Mouse (Mus musculus) midbrain, embryonic 14.5 days (tissue): ENCODE measurements around the gene Igbp1b. TPM values are rescaled to one million over a fixed set of nuclear protein-coding genes. Genes with fewer than 3 reads are reported as not detected.
A peak's percentile ranks its signal among the peaks of the same experiment; 100 is the strongest.

ENCODE experiments used
- ATAC-seq: fragments of 200-750 bp; cut with Nextera tagmentation; 2 replicates; pipeline ENCODE4 v1.8.0; 2017; ENCODE audit warnings: moderate number of reproducible peaks, moderate library complexity; ENCODE audit not compliant: low FRiP score, low TSS enrichment
- DNase-seq: peaks from one replicate; pipeline ENCODE4 v3.0.0-alpha.2; 2015
- H3K27ac ChIP-seq: fragments of 300-500 bp; sonication (generic); replicated peaks from 2 replicates; pipeline ENCODE4 v1.5.1; 2014; ENCODE audit warnings: mild to moderate bottlenecking, low read depth, low read length, moderate library complexity
- H3K27me3 ChIP-seq: fragments of 300-500 bp; sonication (generic); 2 replicates; pipeline ENCODE4 v1.6.1; 2014; ENCODE audit warnings: low read length, control low read depth, mixed read lengths; ENCODE audit not compliant: control insufficient read depth, insufficient read depth
- H3K36me3 ChIP-seq: fragments of 300-500 bp; sonication (generic); 2 replicates; pipeline ENCODE4 v1.6.1; 2014; ENCODE audit warnings: low read length, control low read depth; ENCODE audit not compliant: control insufficient read depth, insufficient read depth
- H3K4me1 ChIP-seq: fragments of 300-500 bp; sonication (generic); 2 replicates; pipeline ENCODE4 v1.6.1; 2014; ENCODE audit warnings: mild to moderate bottlenecking, antibody characterized with exemption, low read length, control low read depth; ENCODE audit not compliant: control insufficient read depth, insufficient read depth
- H3K4me2 ChIP-seq: fragments of 300-500 bp; sonication (generic); 2 replicates; pipeline ENCODE4 v1.6.1; 2014; ENCODE audit warnings: mild to moderate bottlenecking, low read length, moderate library complexity
- H3K4me3 ChIP-seq: fragments of 300-500 bp; sonication (generic); replicated peaks from 2 replicates; pipeline ENCODE4 v1.5.1; 2014; ENCODE audit warnings: low read depth, low read length
- H3K9ac ChIP-seq: fragments of 300-500 bp; sonication (generic); replicated peaks from 2 replicates; pipeline ENCODE4 v1.6.1; 2014; ENCODE audit warnings: mild to moderate bottlenecking, low read length, moderate library complexity
- H3K9me3 ChIP-seq: fragments of 300-500 bp; sonication (generic); 2 replicates; pipeline ENCODE4 v1.6.1; 2016; ENCODE audit warnings: low read length, control low read depth, mixed read lengths; ENCODE audit not compliant: control insufficient read depth
- WGBS: fragments of 180-500 bp; shearing (Covaris S2); extraction: QIAGEN DNeasy Blood & Tissue Kit; methylation state at CpG from one replicate; pipeline ENCODE4 v1.1.7; 2014; 5-methylcytosine and 5-hydroxymethylcytosine counted together
- polyA plus RNA-seq: library from polyadenylated mRNA; unstranded; fragments of >200 nt; fragmentation: Nextera tagmentation; extraction: Ambion mirVana; gene quantifications from 2 replicates; pipeline ENCODE4 v1.2.1, GENCODE M21; 2014

Igbp1b gene
- 0.15 TPM in 1 of 2 replicates, not detected in the other for polyA plus RNA-seq

DNA sequence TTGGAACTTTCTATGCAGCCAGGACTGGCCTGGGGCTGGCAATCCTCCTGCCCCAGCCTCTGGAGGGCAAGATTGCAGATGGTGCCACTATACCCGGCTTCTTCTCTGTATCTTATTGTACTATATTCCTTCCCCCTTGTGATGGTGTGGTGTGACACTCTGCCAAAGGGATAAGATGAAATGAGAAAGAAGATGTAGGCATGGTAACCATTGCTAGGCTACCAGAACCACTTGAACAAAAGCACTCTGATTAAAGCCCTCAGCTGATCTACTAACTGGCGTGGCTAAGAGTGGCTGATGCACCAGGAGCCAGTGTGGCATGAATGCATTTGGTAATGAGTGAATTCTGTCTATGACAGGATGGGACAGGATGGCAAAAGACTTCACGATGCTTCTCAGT lies at the start of gene Igbp1b:
TSS of gene Igbp1b (minus strand) at position 29 of the 400 bp plus-strand sequence.
- Histone ChIP-seq H3K4me3 (no peak within 1 kb of the TSS), H3K27me3 (no peaks in the 10 kb centered on the region), H3K9me3 (no peaks in the 10 kb centered on the region), H3K27ac (no peak within 1 kb of the TSS), H3K36me3 (no peaks in the 10 kb centered on the region), H3K4me2 (no peak within 1 kb of the TSS), H3K4me1 (no peaks in the 10 kb centered on the region), H3K9ac (no peak within 1 kb of the TSS)
- DNase-seq (peak; percentile 47), ATAC-seq (peak; percentile 67)
- WGBS = 39% methylated on average over 3 of the region's 3 CpGs

DNA sequence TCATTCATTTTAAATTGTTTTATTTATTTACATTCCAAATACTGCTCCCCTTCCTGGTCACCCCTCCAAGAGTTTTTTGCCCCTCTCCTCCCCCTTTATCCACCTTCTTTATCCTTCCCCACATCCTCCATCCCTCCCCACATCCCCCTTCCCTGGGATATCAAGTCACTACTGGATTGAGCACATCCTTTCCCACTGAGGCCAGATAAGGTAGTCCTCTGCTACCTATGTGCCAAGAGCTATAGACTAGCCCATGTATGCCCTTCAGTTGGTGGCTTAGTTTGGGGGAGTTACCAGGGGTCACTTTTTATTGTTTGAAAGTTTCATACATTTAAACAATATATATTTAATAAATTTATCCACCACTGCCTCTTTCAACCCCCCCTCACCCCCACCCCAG lies 24.6 kb upstream of the Igbp1b start:
- Histone ChIP-seq H3K9me3 (no peaks in the 10 kb centered on the region), H3K27ac (no peak overlapping the region), H3K36me3 (no peaks in the 10 kb centered on the region), H3K4me3 (no peak overlapping the region), H3K4me2 (no peak overlapping the region), H3K9ac (no peak overlapping the region), H3K27me3 (no peaks in the 10 kb centered on the region), H3K4me1 (no peaks in the 10 kb centered on the region)
- no peak for DNase-seq
- ATAC-seq = peak; percentile 24; the same call in 1 of the 2 replicates

DNA sequence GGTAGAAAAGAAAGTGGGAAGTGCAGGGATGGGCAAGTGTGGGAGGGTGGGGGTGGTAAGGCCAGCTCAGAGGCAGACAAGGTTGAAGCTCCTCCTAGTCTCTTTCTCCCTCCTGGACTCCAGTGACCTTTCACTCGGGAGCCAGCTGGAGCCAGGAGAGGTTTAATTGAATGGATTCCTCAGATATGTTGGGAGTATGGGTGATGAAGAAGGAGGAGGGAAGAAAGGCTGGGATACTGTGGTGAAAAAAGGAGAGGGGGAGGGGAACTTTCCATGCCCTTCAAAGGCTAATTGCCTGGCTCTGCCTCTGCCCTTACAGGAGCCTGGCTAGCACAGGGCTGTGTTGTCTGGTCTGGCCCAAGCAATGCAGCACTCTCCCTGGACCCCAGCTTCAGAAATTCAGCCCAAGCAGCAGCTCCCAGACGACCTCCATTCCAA lies 14.4 kb upstream of the Igbp1b start:
- H3K4me1 ChIP-seq = no peaks in the 10 kb centered on the region
- no peaks in the 10 kb centered on the region for H3K27me3 ChIP-seq
- DNase-seq (no peak), ATAC-seq (peak; percentile 60; the same call in 1 of the 2 replicates)
- H3K27ac ChIP-seq = no peak overlapping the region
- no peak overlapping the region for H3K9ac ChIP-seq
- no peak overlapping the region for H3K4me3 ChIP-seq
- 0% methylated on average over 2 of the region's 2 CpGs for WGBS
- no peak overlapping the region for H3K4me2 ChIP-seq
- no peaks in the 10 kb centered on the region for H3K36me3 ChIP-seq
- 0 out of 2 replicates have a peak, but pooled peaks cover 2% of the 10 kb centered on the region for H3K9me3 ChIP-seq

DNA sequence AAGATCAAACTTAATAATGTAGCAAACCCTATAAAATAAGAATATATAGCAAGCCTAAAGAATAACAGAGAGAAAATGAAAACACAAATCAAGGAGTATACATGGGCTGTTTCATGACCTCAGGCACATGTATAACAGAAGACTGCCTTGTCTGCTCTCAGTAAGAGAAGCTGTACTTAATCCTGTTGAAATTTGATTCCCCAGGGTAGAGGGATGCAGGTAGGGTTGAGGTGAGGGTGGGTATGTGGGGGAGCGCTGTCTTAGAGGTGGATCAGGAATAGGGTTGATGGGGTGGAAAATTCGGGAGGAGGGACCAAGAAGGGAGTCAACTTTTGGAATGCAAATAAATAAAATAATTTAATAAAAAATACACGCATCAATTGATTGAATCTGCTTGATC lies 7.1 kb upstream of the Igbp1b start:
- no peaks in the 10 kb centered on the region for H3K27me3 ChIP-seq
- no peak overlapping the region for H3K9ac ChIP-seq
- no peak overlapping the region for H3K27ac ChIP-seq
- no peak overlapping the region for H3K4me2 ChIP-seq
- H3K4me1 ChIP-seq = no peaks in the 10 kb centered on the region
- ATAC-seq = no peak
- 0 out of 2 replicates have a peak, but pooled peaks cover 2% of the 10 kb centered on the region for H3K9me3 ChIP-seq
- H3K4me3 ChIP-seq = no peak overlapping the region
- H3K36me3 ChIP-seq = no peaks in the 10 kb centered on the region
- WGBS = 79% methylated on average over 3 of the region's 3 CpGs
- no peak for DNase-seq

GRCm38 (mm10) chr6:138645604-138646003 lies 12.7 kb downstream of the Igbp1b start:
- 95% methylated on average over 2 of the region's 2 CpGs for WGBS
- H3K4me1 ChIP-seq = no peaks in the 10 kb centered on the region
- no peaks in the 10 kb centered on the region for H3K9me3 ChIP-seq
- ATAC-seq (no peak), DNase-seq (no peak)
- H3K27me3 ChIP-seq = no peaks in the 10 kb centered on the region
- H3K4me2 ChIP-seq = no peak overlapping the region
- H3K27ac ChIP-seq = no peak overlapping the region
- H3K36me3 ChIP-seq = no peaks in the 10 kb centered on the region
- H3K9ac ChIP-seq = no peak overlapping the region
- H3K4me3 ChIP-seq = no peak overlapping the region

DNA sequence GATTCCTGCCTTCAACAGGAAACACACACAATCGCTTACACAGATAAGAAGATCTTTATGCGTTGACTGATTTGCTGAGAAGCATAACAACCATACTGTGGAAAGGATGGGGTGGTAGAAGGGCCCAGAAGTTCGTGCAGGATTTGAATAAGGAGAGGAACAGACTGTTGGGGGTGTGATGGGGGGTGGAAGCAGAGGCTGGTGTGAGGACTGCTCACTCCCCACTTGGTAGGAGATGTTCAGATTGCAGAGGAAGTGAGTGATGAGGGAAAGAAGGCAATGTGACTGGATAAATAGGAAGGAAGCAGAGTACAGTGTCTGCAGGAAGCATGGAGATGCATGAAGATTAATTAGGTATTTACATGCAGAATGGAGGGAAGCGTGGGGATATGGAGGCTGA lies 19.0 kb downstream of the Igbp1b start:
- Histone ChIP-seq H3K27ac (no peak overlapping the region), H3K27me3 (no peaks in the 10 kb centered on the region), H3K36me3 (no peaks in the 10 kb centered on the region), H3K4me3 (no peak overlapping the region), H3K4me1 (no peaks in the 10 kb centered on the region), H3K4me2 (no peak overlapping the region), H3K9ac (no peak overlapping the region), H3K9me3 (no peaks in the 10 kb centered on the region)
- DNase-seq (no peak), ATAC-seq (no peak)
- WGBS = 71% methylated on average over 4 of the region's 4 CpGs

DNA sequence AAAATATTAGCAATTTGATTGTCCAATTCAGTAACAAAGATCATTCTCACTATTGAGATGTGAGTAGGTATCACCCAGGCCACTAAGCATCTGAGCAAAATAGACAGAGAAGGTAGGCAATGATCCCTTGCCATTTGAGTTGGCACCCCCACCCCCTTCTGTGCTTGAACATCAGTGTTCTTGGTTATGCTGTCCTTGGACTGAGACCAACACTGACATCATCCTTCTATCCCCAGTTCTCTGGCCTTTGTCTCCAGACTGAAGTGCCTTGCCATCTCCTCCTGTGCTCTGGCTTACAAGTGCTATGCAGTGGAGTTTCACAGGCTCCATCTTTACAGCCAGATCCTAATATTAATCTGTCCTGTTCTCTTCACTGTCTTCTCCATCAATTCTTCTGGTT lies 37.6 kb downstream of the Igbp1b start:
- ATAC-seq (no peak), DNase-seq (no peak)
- no peak overlapping the region for H3K9ac ChIP-seq
- no peak overlapping the region for H3K27ac ChIP-seq
- no peaks in the 10 kb centered on the region for H3K9me3 ChIP-seq
- no peak overlapping the region for H3K4me3 ChIP-seq
- H3K4me1 ChIP-seq = no peaks in the 10 kb centered on the region
- H3K36me3 ChIP-seq = no peaks in the 10 kb centered on the region
- no peak overlapping the region for H3K4me2 ChIP-seq
- no peaks in the 10 kb centered on the region for H3K27me3 ChIP-seq

DNA sequence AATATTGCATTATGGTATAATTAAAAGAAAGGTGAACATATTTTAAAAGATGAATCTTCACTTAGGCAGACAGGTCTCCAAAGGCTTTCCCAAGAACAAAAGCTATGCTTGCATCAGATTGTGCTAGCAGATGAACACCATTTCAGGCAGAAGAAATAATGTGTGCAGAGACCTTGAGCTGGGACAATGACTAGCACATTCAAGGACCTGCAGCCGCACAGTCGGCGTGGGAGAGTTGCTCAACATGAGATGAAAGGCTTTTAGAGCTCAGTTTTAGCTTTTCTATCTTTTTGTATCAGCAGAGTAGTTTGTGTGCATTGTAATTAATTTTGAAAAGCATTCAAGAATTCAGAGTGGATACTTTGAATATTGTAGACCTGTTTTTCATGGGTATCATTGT lies 39.9 kb downstream of the Igbp1b start:
- no peaks in the 10 kb centered on the region for H3K36me3 ChIP-seq
- no peak overlapping the region for H3K4me3 ChIP-seq
- H3K9ac ChIP-seq = no peak overlapping the region
- 89% methylated on average over 3 of the region's 3 CpGs for WGBS
- no peak for DNase-seq
- H3K9me3 ChIP-seq = no peaks in the 10 kb centered on the region
- no peaks in the 10 kb centered on the region for H3K4me1 ChIP-seq
- no peaks in the 10 kb centered on the region for H3K27me3 ChIP-seq
- H3K27ac ChIP-seq = no peak overlapping the region
- no peak for ATAC-seq
- no peak overlapping the region for H3K4me2 ChIP-seq
